ENCODE assay signal across 9 mouse cellular contexts in the genomic region with DNA sequence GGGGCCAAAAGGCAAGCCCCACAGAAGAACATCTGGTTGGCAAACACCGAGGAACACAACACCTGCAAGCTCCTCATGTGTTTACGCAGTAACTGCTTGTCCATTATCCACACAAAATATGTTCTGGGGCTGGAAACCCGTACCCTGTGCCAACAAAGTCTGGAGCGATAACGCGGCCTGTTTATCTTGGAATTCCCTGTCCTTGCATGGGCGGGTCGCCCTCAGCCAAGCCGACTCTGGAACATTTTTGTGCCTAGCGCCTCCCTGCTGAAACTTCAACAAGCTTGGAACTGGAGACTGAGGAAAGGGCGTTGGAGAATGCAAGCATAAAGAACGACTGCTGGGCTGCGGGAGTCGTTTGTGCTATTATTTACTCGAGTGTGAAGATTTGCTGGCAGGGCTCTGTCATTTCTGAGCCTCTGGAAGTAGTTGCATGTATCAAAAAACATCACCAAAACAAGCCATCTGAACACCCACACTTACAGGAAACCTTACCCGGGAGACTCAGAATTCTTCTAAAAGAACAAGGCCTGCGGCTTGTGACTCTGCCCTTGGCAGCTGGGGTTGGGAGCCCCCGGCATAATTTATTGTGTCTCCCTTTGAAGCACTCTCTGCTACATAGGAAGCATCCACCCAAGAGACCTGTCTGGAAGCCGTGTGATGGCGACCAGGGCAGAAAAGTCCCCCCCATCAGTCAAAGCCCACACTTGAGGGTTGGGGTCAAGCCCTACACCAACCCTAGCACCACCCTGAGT.
DNase-seq lines count a peak whose midpoint lies in the region; ATAC-seq and TF ChIP-seq lines count a peak whose summit lies in the region.
"Had no signal": no experiment of that assay in that cellular context is flagged by ENCODE, and none has a peak within 500 bp of the region (broad histone marks: within the 10 kb centered on the region; RNA-seq: fewer than 3 reads in every experiment).

No protein-coding gene starts in this region.

- H3K9ac ChIP-seq in hindbrain, postnatal 0 days (replicated peaks; ENCODE audit: low read length): no peak overlapping the region
- no peak overlapping the region for H3K9ac ChIP-seq in hindbrain, embryonic 14.5 days
- no peak overlapping the region for H3K9ac ChIP-seq in heart, postnatal 0 days (replicated peaks; ENCODE audit: low read depth, low read length)
- H3K9ac ChIP-seq in midbrain, embryonic 16.5 days (ENCODE audit: low read depth, low read length): no peak overlapping the region
- H3K9ac ChIP-seq: embryonic facial prominence, embryonic 13.5 days had no signal

- DNase-seq in hindbrain, postnatal 0 days (ENCODE audit: low spot score): peak; percentile 49
- no peak for DNase-seq in hindbrain, embryonic 14.5 days (ENCODE audit: low spot score)
- peak; percentile 68 for DNase-seq in heart, postnatal 0 days (ENCODE audit: low spot score)
- peak; percentile 13 for DNase-seq in layer of hippocampus, adult 9-10 months (ENCODE audit: low spot score)
- peak; percentile 50 to 77 for DNase-seq in lung, postnatal 4 days
- no peak for DNase-seq in spleen, adult 18-20 months

- no peak overlapping the region for H3K4me3 ChIP-seq in hindbrain, postnatal 0 days (ENCODE audit: low read length)
- no peak overlapping the region for H3K4me3 ChIP-seq in hindbrain, embryonic 14.5 days (replicated peaks; ENCODE audit: low read length)
- H3K4me3 ChIP-seq in heart, postnatal 0 days (ENCODE audit: low read depth, low read length): no peak overlapping the region
- no peak overlapping the region for H3K4me3 ChIP-seq in midbrain, embryonic 16.5 days (ENCODE audit: low read depth, low read length)
- H3K4me3 ChIP-seq: embryonic facial prominence, embryonic 13.5 days had no signal

- H3K27ac ChIP-seq in hindbrain, postnatal 0 days: no peak overlapping the region
- no peak overlapping the region for H3K27ac ChIP-seq in hindbrain, embryonic 14.5 days
- H3K27ac ChIP-seq in heart, postnatal 0 days (ENCODE audit: low read depth): peak overlapping the region; percentile 23
- no peak overlapping the region for H3K27ac ChIP-seq in midbrain, embryonic 16.5 days (ENCODE audit: low read length)
- H3K27ac ChIP-seq: embryonic facial prominence, embryonic 13.5 days had no signal

- H3K27me3 ChIP-seq in hindbrain, postnatal 0 days (ENCODE audit: insufficient read depth, low read length): no peaks in the 10 kb centered on the region
- H3K27me3 ChIP-seq in hindbrain, embryonic 14.5 days (ENCODE audit: control insufficient read depth, insufficient read depth, low read length): no peaks in the 10 kb centered on the region
- no peaks in the 10 kb centered on the region for H3K27me3 ChIP-seq in heart, postnatal 0 days (ENCODE audit: control insufficient read depth, insufficient read depth, low read length)
- no peaks in the 10 kb centered on the region for H3K27me3 ChIP-seq in midbrain, embryonic 16.5 days (ENCODE audit: control insufficient read depth, insufficient read depth, low read depth, low read length)

- H3K36me3 ChIP-seq in hindbrain, postnatal 0 days (ENCODE audit: insufficient read depth, low read length): no peaks in the 10 kb centered on the region
- H3K36me3 ChIP-seq in hindbrain, embryonic 14.5 days (replicated peaks; ENCODE audit: control insufficient read depth, insufficient read depth): no peaks in the 10 kb centered on the region
- H3K36me3 ChIP-seq in heart, postnatal 0 days (replicated peaks; ENCODE audit: control insufficient read depth, insufficient read depth, low read length): no peaks in the 10 kb centered on the region
- no peaks in the 10 kb centered on the region for H3K36me3 ChIP-seq in midbrain, embryonic 16.5 days (ENCODE audit: control insufficient read depth, insufficient read depth, low read length)
- H3K36me3 ChIP-seq: embryonic facial prominence, embryonic 13.5 days had no signal

- TF ChIP-seq EP300 in heart, postnatal 0 days (IDR thresholded peaks at IDR 0.05; ENCODE audit: low read depth): 0 out of 2 replicates have a peak, but pooled peaks have one; percentile 52

- H3K9me3 ChIP-seq in hindbrain, postnatal 0 days (ENCODE audit: low read length): no peaks in the 10 kb centered on the region
- H3K9me3 ChIP-seq in hindbrain, embryonic 14.5 days (ENCODE audit: control insufficient read depth, low read length): no peaks in the 10 kb centered on the region
- no peaks in the 10 kb centered on the region for H3K9me3 ChIP-seq in heart, postnatal 0 days (replicated peaks; ENCODE audit: control insufficient read depth, low read length)
- no peaks in the 10 kb centered on the region for H3K9me3 ChIP-seq in midbrain, embryonic 16.5 days (replicated peaks; ENCODE audit: control insufficient read depth, low read length, poor library complexity, severe bottlenecking)
- H3K9me3 ChIP-seq: embryonic facial prominence, embryonic 13.5 days had no signal

- peaks cover 6% of the 10 kb centered on the region; the same call in 1 of the 2 replicates for H3K4me1 ChIP-seq in hindbrain, postnatal 0 days (ENCODE audit: insufficient read depth, low read length)
- H3K4me1 ChIP-seq in hindbrain, embryonic 14.5 days (replicated peaks; ENCODE audit: control insufficient read depth, insufficient read depth, low read length): 0 out of 2 replicates have a peak, but pooled peaks cover 4% of the 10 kb centered on the region
- peaks cover 3% of the 10 kb centered on the region; the same call in 1 of the 2 replicates for H3K4me1 ChIP-seq in heart, postnatal 0 days (ENCODE audit: control insufficient read depth, insufficient read depth)
- peaks cover 3% of the 10 kb centered on the region; the same call in 1 of the 2 replicates for H3K4me1 ChIP-seq in midbrain, embryonic 16.5 days (ENCODE audit: control insufficient read depth, insufficient read depth, low read length)

- 41% methylated on average over 20 of the region's 20 CpGs for WGBS in hindbrain, postnatal 0 days
- WGBS in hindbrain, embryonic 14.5 days: 69% methylated on average over 20 of the region's 20 CpGs
- WGBS in heart, postnatal 0 days: 29% methylated on average over 20 of the region's 20 CpGs
- WGBS in midbrain, embryonic 16.5 days: 73% methylated on average over 20 of the region's 20 CpGs

- 0 out of 2 replicates have a peak, but pooled peaks have one; percentile 9 for TF ChIP-seq CTCF in hindbrain, postnatal 0 days (IDR thresholded peaks at IDR 0.05; ENCODE audit: low read depth)
- TF ChIP-seq CTCF in heart, postnatal 0 days (IDR thresholded peaks at IDR 0.05; ENCODE audit: low read depth): peak; percentile 35; the same call in 1 of the 2 replicates

- 0 out of 2 replicates have a peak overlapping the region, but pooled peaks have one; percentile 10 for H3K4me2 ChIP-seq in hindbrain, postnatal 0 days (ENCODE audit: low read depth, low read length)
- no peak overlapping the region for H3K4me2 ChIP-seq in hindbrain, embryonic 14.5 days (replicated peaks)
- peak overlapping the region; percentile 19 for H3K4me2 ChIP-seq in heart, postnatal 0 days (ENCODE audit: low read depth, low read length)
- no peak overlapping the region for H3K4me2 ChIP-seq in midbrain, embryonic 16.5 days (ENCODE audit: low read length)
- H3K4me2 ChIP-seq: embryonic facial prominence, embryonic 13.5 days had no signal

- 0 out of 2 replicates have a peak, but pooled peaks have one; percentile 32 for ATAC-seq in hindbrain, postnatal 0 days
- ATAC-seq in hindbrain, embryonic 14.5 days (ENCODE audit: low FRiP score): no peak
- peak; percentile 45 for ATAC-seq in frontal cortex, adult (ENCODE audit: low TSS enrichment)
- ATAC-seq in heart, postnatal 0 days (ENCODE audit: insufficient read depth, low read depth): peak; percentile 86
- no peak for ATAC-seq in midbrain, embryonic 16.5 days

Comparison
In these comparisons a context has a peak if more than half of its experiments do, and no peak if none do; other contexts are left out.
1. ATAC-seq: peak in hindbrain, postnatal 0 days (single experiment), frontal cortex, adult (single experiment) and heart, postnatal 0 days (single experiment); none in hindbrain, embryonic 14.5 days (single experiment) and midbrain, embryonic 16.5 days (single experiment).
2. DNase-seq: peak in hindbrain, postnatal 0 days (single experiment), heart, postnatal 0 days (single experiment), layer of hippocampus, adult 9-10 months (single experiment) and lung, postnatal 4 days (2 of 2); none in hindbrain, embryonic 14.5 days (single experiment) and spleen, adult 18-20 months (0 of 2).
3. H3K4me2 ChIP-seq: peak in hindbrain, postnatal 0 days (single experiment) and heart, postnatal 0 days (single experiment); none in hindbrain, embryonic 14.5 days (single experiment) and midbrain, embryonic 16.5 days (single experiment).